Mouse (Mus musculus): ENCODE results near the gene Ppm1m.
A peak's percentile ranks its signal among the peaks of the same experiment; 100 is the strongest.
"Not testable (repeated sequence)": the region's sequence is repeated elsewhere in the genome, so short reads cannot be mapped to it uniquely, and the experiment has no call there.

The Ppm1m gene

GRCm38 (mm10) chr9:106191355-106191754, 8.2 kb downstream of the Ppm1m start:
- no peak for DNase-seq

GRCm38 (mm10) chr9:106183996-106184395, 15.6 kb downstream of the Ppm1m start:
- DNase-seq: no peak

GRCm38 (mm10) chr9:106182146-106182545, 17.4 kb downstream of the Ppm1m start:
- DNase-seq: no peak

GRCm38 (mm10) chr9:106179964-106180363, 19.6 kb downstream of the Ppm1m start:
- DNase-seq: no peak

GRCm38 (mm10) chr9:106179454-106179853, 20.1 kb downstream of the Ppm1m start:
- DNase-seq: no peak

GRCm38 (mm10) chr9:106177799-106178198, 21.7 kb downstream of the Ppm1m start:
- DNase-seq: no peak

GRCm38 (mm10) chr9:106176769-106177168, 22.8 kb downstream of the Ppm1m start:
- DNase-seq: no peak

GRCm38 (mm10) chr9:106175552-106176200, 23.9 kb downstream of the Ppm1m start:
- DNase-seq: no peak

- DNase-seq: no peak
Observed at GRCm38 (mm10) chr9:106173363-106173762, 26.2 kb downstream of the Ppm1m start.

- DNase-seq: peak in 1 of 2 experiments; percentile 29
Observed at GRCm38 (mm10) chr9:106172527-106172926, 27.0 kb downstream of the Ppm1m start.

- DNase-seq: peak; percentile 88 to 94
Observed at GRCm38 (mm10) chr9:106171346-106172158, 28.0 kb downstream of the Ppm1m start.

- peak; percentile 94 to 96 for DNase-seq
Observed at GRCm38 (mm10) chr9:106170556-106171345, 28.8 kb downstream of the Ppm1m start, which contains the start of gene Wdr82. Wdr82 (plus strand) TSS chr9:106170928.

GRCm38 (mm10) chr9:106169917-106170316, 29.6 kb downstream of the Ppm1m start:
- DNase-seq: peak in 1 of 2 experiments; percentile 35

- DNase-seq: not testable (repeated sequence)
Observed at GRCm38 (mm10) chr9:106169006-106169405, 30.5 kb downstream of the Ppm1m start.

GRCm38 (mm10) chr9:106167703-106168102, 31.8 kb downstream of the Ppm1m start:
- DNase-seq: no peak

- DNase-seq: no peak
Observed at GRCm38 (mm10) chr9:106167241-106167640, 32.3 kb downstream of the Ppm1m start.

- no peak for DNase-seq
Observed at GRCm38 (mm10) chr9:106166709-106167108, 32.8 kb downstream of the Ppm1m start.

GRCm38 (mm10) chr9:106160426-106160825, 39.1 kb downstream of the Ppm1m start:
- DNase-seq: no peak

GRCm38 (mm10) chr9:106159784-106160301, 39.7 kb downstream of the Ppm1m start:
- DNase-seq: peak; percentile 98 to 100

GRCm38 (mm10) chr9:106159237-106159636, 40.3 kb downstream of the Ppm1m start:
- no peak for DNase-seq

- DNase-seq: peak; percentile 68 to 87
Observed at GRCm38 (mm10) chr9:106158037-106158491, 41.5 kb downstream of the Ppm1m start, which contains the start of gene Glyctk. Glyctk (minus strand) TSS chr9:106158138.

- DNase-seq: no peak
Observed at GRCm38 (mm10) chr9:106157623-106157925, 42.0 kb downstream of the Ppm1m start.

Data from kidney, postnatal 25 days (tissue).